Mouse (Mus musculus) spleen, adult 2 months (tissue): ENCODE measurements around the gene Lrrc10b.

Experiments used
- CTCF ChIP-seq: fragments of 200-500 bp; IDR thresholded peaks from 2 replicates; pipeline ENCODE4 v1.5.1; 2011; ENCODE audit warnings: mild to moderate bottlenecking, inconsistent platforms; ENCODE audit not compliant: insufficient read depth, insufficient read length, insufficient replicate concordance; ENCODE audit errors: extremely low read depth
- POLR2A ChIP-seq: fragments of 200-500 bp; IDR thresholded peaks from 2 replicates; pipeline ENCODE4 v1.6.1; 2011; ENCODE audit warnings: low read depth, low read length, inconsistent platforms

DNA sequence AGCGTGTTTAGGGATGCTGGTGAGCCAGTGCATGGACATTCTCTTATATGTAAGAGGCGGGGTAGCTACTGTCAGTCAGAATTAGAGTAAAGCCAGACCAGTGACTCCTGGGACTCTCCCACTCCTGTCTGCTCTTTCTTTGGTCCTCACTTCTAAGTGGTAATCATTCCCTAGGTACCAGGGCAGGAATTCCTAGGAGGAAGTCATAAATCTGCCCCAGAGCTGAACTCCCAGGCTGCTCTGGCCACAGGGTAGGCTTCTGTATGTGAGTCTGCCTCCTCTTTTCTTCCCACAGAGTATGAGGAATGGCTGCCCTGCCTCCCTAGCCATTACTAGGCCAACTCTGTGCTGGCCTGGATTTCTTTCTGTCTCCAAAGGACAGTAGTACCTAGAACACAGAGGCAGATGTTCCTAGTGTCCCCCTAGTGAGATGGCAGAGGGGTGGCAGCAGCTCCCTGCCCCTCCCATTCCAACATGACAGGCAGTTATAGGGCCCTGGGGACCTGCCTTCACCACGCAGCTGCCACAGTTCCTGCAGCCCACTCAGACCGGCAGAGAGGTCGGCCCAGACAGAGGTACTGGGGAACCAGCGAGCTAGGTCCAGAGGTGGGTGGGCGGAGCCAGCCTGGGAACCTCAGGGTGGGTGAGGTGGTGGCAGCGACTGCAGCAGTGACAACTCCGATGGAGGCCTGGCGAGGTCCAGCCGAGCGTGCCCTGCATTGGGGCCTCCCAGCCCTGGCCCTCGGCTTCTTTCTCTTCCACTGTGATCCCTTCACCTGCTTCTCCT lies 31.6 kb downstream of the Lrrc10b start:
- TF ChIP-seq POLR2A (no peak), CTCF (no peak)
